In genomic region chr4:106281492-106282122, GRCm38 (mm10) we compare ENCODE assay signal across 8 mouse cellular contexts. TPM values are rescaled to one million over a fixed set of nuclear protein-coding genes. Genes with fewer than 3 reads are reported as not detected.
DNase-seq lines count a peak whose midpoint lies in the region; ATAC-seq lines count a peak whose summit lies in the region.

No protein-coding gene starts in this region.

- H3K27ac ChIP-seq in embryonic facial prominence, embryonic 14.5 days (replicated peaks; ENCODE audit: low read depth, low read length), result peak overlapping the region; percentile 28
- no peak overlapping the region; the same call in 1 of the 2 replicates for H3K27ac ChIP-seq in liver, embryonic 15.5 days (replicated peaks)

- H3K9me3 ChIP-seq in embryonic facial prominence, embryonic 14.5 days (ENCODE audit: control insufficient read depth, low read length), result no peaks in the 10 kb centered on the region
- no peaks in the 10 kb centered on the region for H3K9me3 ChIP-seq in liver, embryonic 15.5 days (replicated peaks)

- H3K4me2 ChIP-seq in embryonic facial prominence, embryonic 14.5 days (ENCODE audit: low read depth, low read length), result no peak overlapping the region
- H3K4me2 ChIP-seq in liver, embryonic 15.5 days, result peak overlapping the region; percentile 38

- WGBS in embryonic facial prominence, embryonic 14.5 days, result 47% methylated on average over 8 of the region's 8 CpGs
- 58% methylated on average over 8 of the region's 8 CpGs for WGBS in liver, embryonic 15.5 days (ENCODE audit: insufficient replicate concordance)

- no peak overlapping the region for H3K4me3 ChIP-seq in embryonic facial prominence, embryonic 14.5 days (ENCODE audit: low read depth, low read length)
- no peak overlapping the region for H3K4me3 ChIP-seq in liver, embryonic 15.5 days (replicated peaks)

- no peaks in the 10 kb centered on the region for H3K27me3 ChIP-seq in embryonic facial prominence, embryonic 14.5 days (replicated peaks; ENCODE audit: control insufficient read depth, insufficient read depth, low read length)
- H3K27me3 ChIP-seq in liver, embryonic 15.5 days, result no peaks in the 10 kb centered on the region

- ATAC-seq in embryonic facial prominence, embryonic 14.5 days (ENCODE audit: low read depth), result peak; percentile 85; the same call in 1 of the 2 replicates
- ATAC-seq in liver, embryonic 15.5 days (ENCODE audit: insufficient read depth), result 0 out of 2 replicates have a peak, but pooled peaks have one; percentile 44

- H3K36me3 ChIP-seq in embryonic facial prominence, embryonic 14.5 days (ENCODE audit: control insufficient read depth, insufficient read depth, low read length), result no peaks in the 10 kb centered on the region
- H3K36me3 ChIP-seq in liver, embryonic 15.5 days (replicated peaks), result no peaks in the 10 kb centered on the region

- DNase-seq in adrenal gland, postnatal 10 days, result peak; percentile 20
- DNase-seq in adrenal gland, adult 18-20 months (ENCODE audit: low spot score in 2 of 2), result no peak
- peak; percentile 72 for DNase-seq in A20 (ENCODE audit: low read depth, low spot score)
- peak; percentile 88 for DNase-seq in embryonic facial prominence, embryonic 14.5 days (ENCODE audit: low spot score)
- peak; percentile 83 for DNase-seq in kidney, adult 9 months
- DNase-seq in B cell, adult 2 months, result no peak
- no peak for DNase-seq in thymus, postnatal 0 days (ENCODE audit: low spot score)

- H3K4me1 ChIP-seq in embryonic facial prominence, embryonic 14.5 days (ENCODE audit: control insufficient read depth, insufficient read depth, low read length), result peaks cover 8% of the 10 kb centered on the region
- peaks cover 15% of the 10 kb centered on the region for H3K4me1 ChIP-seq in liver, embryonic 15.5 days (replicated peaks)

- H3K9ac ChIP-seq in embryonic facial prominence, embryonic 14.5 days (ENCODE audit: low read depth, low read length), result no peak overlapping the region
- no peak overlapping the region for H3K9ac ChIP-seq in liver, embryonic 15.5 days

RNA-seq across cellular contexts. Expression of gene Usp24, which starts 34.4 kb away (rescaled TPM):
- total RNA-seq in adrenal gland, postnatal 10 days (2021), result 10 to 100 TPM; 31.0 to 43.6 TPM
- 10 to 100 TPM; 35.2 to 36.6 TPM for total RNA-seq in adrenal gland, adult 18-20 months (2021)
- 10.7 and 10.9 TPM in 2 replicates for polyA plus RNA-seq in embryonic facial prominence, embryonic 14.5 days (2014; fragmentation: Nextera tagmentation; extraction: Ambion mirVana)
- polyA plus RNA-seq in liver, embryonic 15.5 days (2015; fragmentation: Nextera tagmentation; extraction: Ambion mirVana), result 5.1 and 6.2 TPM in 2 replicates
- 10.9 and 15.3 TPM in 2 replicates for polyA plus RNA-seq in thymus, postnatal 0 days (2015; fragmentation: Nextera tagmentation; extraction: Ambion mirVana)

Comparison
In these comparisons a context has a peak if more than half of its experiments do, and no peak if none do; other contexts are left out.
1. DNase-seq: peak in adrenal gland, postnatal 10 days (single experiment), A20 (single experiment), embryonic facial prominence, embryonic 14.5 days (single experiment) and kidney, adult 9 months (single experiment); none in adrenal gland, adult 18-20 months (0 of 2), B cell, adult 2 months (0 of 2) and thymus, postnatal 0 days (single experiment).